Mouse (Mus musculus): ENCODE measurements at regions not wholly inside any gene's neighbourhood (a gene's known extent, or its start where the extent isn't known, plus 50 kb on each side); places are given as distances from the start of the nearest gene placed in this dataset.

DNA sequence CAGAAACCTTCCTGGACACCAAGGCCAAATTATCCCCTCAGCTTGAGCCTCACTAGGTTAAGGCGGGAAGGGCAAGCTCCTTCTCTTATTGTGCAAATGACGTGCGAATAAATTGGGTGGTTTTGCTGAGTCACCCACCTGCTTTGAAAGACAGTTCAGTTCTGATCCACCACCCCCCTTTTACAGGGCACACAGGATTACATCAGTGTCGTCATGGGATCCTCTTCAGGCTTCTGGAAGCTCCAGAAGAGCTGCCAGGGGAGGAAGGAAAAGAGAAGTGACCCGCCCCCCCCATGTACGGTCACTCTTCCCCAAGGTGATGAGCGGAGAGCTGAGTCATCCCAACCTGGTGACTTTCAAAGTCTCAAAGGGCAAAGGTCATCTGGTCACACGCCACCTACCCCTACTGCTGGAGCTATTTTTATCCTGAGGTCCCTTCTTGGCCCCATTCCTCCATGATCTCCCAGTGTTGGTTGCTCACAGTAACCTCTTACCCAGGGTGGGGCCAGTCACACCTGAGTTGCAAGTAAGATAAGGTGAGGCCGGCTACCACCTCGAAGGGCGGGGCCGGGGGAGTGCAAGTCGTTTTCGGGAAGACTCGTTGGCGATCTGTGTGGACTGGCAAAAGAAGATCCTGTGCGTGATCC lies 58.9 kb upstream of the Smndc1 start:
- 84% methylated on average over 17 of the region's 17 CpGs for WGBS
- Histone ChIP-seq H3K9ac (ENCODE audit: low read length) (no peak overlapping the region), H3K36me3 (ENCODE audit: control insufficient read depth, insufficient read depth, low read length) (no peaks in the 10 kb centered on the region), H3K9me3 (ENCODE audit: control insufficient read depth, low read length) (no peaks in the 10 kb centered on the region), H3K4me2 (ENCODE audit: low read length) (no peak overlapping the region), H3K4me3 (ENCODE audit: low read depth, low read length) (no peak overlapping the region), H3K27ac (ENCODE audit: low read depth) (no peak overlapping the region), H3K27me3 (replicated peaks; ENCODE audit: control insufficient read depth, insufficient read depth, low read length) (no peaks in the 10 kb centered on the region), H3K4me1 (replicated peaks; ENCODE audit: control insufficient read depth, insufficient read depth, low read length) (peaks cover 22% of the 10 kb centered on the region)
- no peak for DNase-seq (ENCODE audit: low spot score)
- 0 out of 2 replicates have a peak, but pooled peaks have one; percentile 23 for ATAC-seq (replicated peaks; ENCODE audit: low FRiP score, low TSS enrichment, low read depth)

DNA sequence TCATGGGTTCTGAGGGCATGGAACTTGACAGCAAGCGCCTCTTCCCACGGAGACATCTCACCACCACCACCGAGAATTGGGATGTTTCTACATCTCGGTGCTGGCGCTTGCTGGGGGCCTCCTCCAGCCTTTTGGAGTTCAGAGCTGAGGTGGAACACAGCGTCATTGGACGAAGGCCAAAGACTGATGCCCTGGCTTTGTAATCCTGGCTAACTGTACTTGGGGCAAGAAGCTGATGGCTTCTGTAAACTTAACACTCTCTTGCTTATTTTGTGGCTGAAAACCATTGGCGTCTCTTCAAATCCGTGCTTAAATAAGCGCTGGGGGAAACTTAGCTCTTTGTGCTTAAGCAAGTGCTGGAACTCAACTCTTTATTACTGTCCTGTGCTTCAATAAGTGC lies 57.8 kb upstream of the Smndc1 start:
- no peaks in the 10 kb centered on the region for H3K9me3 ChIP-seq (ENCODE audit: control insufficient read depth, low read length)
- H3K9ac ChIP-seq (ENCODE audit: low read length) = no peak overlapping the region
- no peaks in the 10 kb centered on the region for H3K36me3 ChIP-seq (ENCODE audit: control insufficient read depth, insufficient read depth, low read length)
- peaks cover 22% of the 10 kb centered on the region for H3K4me1 ChIP-seq (replicated peaks; ENCODE audit: control insufficient read depth, insufficient read depth, low read length)
- no peak overlapping the region for H3K4me2 ChIP-seq (ENCODE audit: low read length)
- 64% methylated on average over 10 of the region's 10 CpGs for WGBS
- no peak overlapping the region for H3K4me3 ChIP-seq (ENCODE audit: low read depth, low read length)
- no peak for ATAC-seq (replicated peaks; ENCODE audit: low FRiP score, low TSS enrichment, low read depth)
- no peak for DNase-seq (ENCODE audit: low spot score)
- no peaks in the 10 kb centered on the region for H3K27me3 ChIP-seq (replicated peaks; ENCODE audit: control insufficient read depth, insufficient read depth, low read length)
- no peak overlapping the region for H3K27ac ChIP-seq (ENCODE audit: low read depth)

DNA sequence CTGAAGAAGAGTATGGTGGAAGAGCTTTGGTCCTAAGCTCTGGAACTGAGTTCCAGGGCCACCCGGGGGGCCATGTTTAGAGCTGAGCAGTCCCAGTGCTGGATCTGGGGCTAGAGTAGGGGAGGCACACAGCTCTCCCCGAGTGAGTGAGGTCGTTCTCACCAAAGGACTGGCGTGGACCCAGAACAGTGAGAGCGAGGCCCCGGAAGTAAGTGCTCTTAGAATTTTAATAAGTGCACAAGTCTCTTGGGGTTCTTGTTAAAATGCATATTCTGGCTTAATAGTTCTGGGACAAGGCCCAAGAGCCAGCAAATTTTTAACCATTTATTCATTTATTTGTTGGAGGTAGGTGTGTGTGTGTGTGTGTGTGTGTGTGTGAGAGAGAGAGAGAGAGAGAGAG lies 57.4 kb upstream of the Smndc1 start:
- Histone ChIP-seq H3K27me3 (replicated peaks; ENCODE audit: control insufficient read depth, insufficient read depth, low read length) (no peaks in the 10 kb centered on the region), H3K9me3 (ENCODE audit: control insufficient read depth, low read length) (no peaks in the 10 kb centered on the region), H3K27ac (ENCODE audit: low read depth) (no peak overlapping the region), H3K36me3 (ENCODE audit: control insufficient read depth, insufficient read depth, low read length) (no peaks in the 10 kb centered on the region), H3K4me3 (ENCODE audit: low read depth, low read length) (no peak overlapping the region), H3K4me1 (replicated peaks; ENCODE audit: control insufficient read depth, insufficient read depth, low read length) (peaks cover 22% of the 10 kb centered on the region), H3K9ac (ENCODE audit: low read length) (no peak overlapping the region), H3K4me2 (ENCODE audit: low read length) (no peak overlapping the region)
- WGBS = 70% methylated on average over 6 of the region's 6 CpGs
- ATAC-seq (replicated peaks; ENCODE audit: low FRiP score, low TSS enrichment, low read depth) = no peak
- no peak for DNase-seq (ENCODE audit: low spot score)

DNA sequence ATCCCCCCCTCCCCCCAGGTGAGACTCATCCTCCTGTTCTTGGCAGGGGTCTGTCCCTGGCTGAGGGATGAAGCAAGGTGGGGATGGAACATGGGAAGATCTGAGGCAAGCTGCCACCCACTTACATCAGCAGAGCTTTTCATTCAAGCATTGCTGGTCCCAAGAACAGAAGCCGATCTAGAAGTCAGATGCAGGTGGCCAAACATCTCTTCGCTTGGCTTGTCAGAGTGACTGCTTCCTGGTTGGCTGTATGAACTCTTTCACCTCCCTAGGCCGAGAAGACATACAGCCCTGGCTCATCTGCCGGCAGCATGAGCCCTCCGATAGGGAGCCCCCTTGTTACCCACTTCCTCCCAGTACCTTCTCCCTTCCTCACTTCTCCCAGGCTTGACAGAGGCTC lies 55.8 kb upstream of the Smndc1 start:
- no peaks in the 10 kb centered on the region for H3K9me3 ChIP-seq (ENCODE audit: control insufficient read depth, low read length)
- no peaks in the 10 kb centered on the region for H3K27me3 ChIP-seq (replicated peaks; ENCODE audit: control insufficient read depth, insufficient read depth, low read length)
- no peak overlapping the region for H3K4me3 ChIP-seq (ENCODE audit: low read depth, low read length)
- H3K36me3 ChIP-seq (ENCODE audit: control insufficient read depth, insufficient read depth, low read length) = no peaks in the 10 kb centered on the region
- ATAC-seq (replicated peaks; ENCODE audit: low FRiP score, low TSS enrichment, low read depth) (no peak), DNase-seq (ENCODE audit: low spot score) (no peak)
- H3K4me1 ChIP-seq (replicated peaks; ENCODE audit: control insufficient read depth, insufficient read depth, low read length) = peaks cover 22% of the 10 kb centered on the region
- H3K9ac ChIP-seq (ENCODE audit: low read length) = no peak overlapping the region
- 33% methylated on average over 5 of the region's 5 CpGs for WGBS
- no peak overlapping the region for H3K27ac ChIP-seq (ENCODE audit: low read depth)
- no peak overlapping the region for H3K4me2 ChIP-seq (ENCODE audit: low read length)

DNA sequence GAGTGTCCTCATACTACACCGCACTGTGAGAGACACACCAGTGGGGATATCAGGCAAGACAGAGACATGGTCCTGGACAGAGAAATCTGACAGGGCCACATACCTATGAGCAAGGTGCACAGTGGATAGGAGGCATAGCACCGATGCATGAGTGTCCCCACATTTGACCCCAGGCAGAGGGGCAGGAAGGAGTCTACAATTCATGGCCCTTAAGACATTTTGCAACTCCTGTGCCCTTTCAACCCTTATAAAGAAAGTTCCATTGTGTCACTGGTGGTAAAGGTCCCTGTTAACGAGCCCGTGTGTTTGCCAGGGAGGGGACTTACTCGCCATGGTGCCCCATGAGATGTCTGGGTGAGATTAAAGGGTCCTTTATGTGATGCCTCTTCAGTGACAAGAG lies 54.3 kb upstream of the Smndc1 start:
- no peaks in the 10 kb centered on the region for H3K9me3 ChIP-seq (ENCODE audit: control insufficient read depth, low read length)
- no peak for DNase-seq (ENCODE audit: low spot score)

DNA sequence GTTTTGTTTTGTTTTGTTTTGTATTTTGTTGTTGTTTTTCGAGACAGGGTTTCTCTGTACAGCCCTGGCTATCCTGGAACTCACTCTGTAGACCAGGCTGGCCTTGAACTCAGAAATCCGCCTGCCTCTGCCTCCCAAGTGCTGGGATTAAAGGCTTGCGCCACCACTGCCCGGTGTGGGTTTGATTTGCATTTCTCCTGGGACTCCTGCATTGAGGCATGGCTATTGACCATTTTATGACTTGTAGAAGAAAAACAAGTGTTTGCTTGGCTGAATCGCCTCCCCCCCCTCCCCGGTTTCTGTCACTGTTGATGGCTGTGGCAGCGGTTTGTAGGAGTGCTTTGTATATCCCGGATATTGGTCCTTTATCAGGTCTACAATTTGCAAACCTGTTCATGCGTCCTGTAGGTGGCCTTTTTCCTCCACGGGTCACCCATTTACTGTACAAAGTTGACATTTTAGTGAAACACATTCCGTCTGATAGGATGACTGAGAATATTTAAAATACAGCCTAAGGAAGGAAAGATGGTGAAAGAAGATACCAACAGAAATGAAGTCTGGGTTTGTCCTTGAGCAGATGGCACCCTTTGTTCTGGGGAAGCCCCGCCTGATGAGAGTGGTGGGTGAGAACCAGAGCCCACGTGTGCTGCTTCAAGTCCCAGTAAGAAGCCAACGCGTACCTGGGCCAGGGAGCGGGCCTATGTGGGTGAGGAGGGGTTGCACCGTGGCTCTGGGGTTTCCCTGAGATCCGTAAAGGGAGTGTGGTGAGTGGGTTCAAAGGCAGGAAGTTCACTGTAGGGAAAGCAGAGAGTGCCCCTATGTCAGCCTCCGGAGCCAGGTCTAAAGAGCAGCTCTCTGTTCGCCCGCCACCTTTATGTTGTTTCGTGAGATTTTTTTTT lies 52.6 kb upstream of the Smndc1 start:
- Histone ChIP-seq H3K4me1 (replicated peaks; ENCODE audit: control insufficient read depth, insufficient read depth, low read length) (peaks cover 17% of the 10 kb centered on the region), H3K9me3 (ENCODE audit: control insufficient read depth, low read length) (no peaks in the 10 kb centered on the region), H3K4me2 (ENCODE audit: low read length) (no peak overlapping the region), H3K9ac (ENCODE audit: low read length) (no peak overlapping the region), H3K4me3 (ENCODE audit: low read depth, low read length) (no peak overlapping the region), H3K36me3 (ENCODE audit: control insufficient read depth, insufficient read depth, low read length) (no peaks in the 10 kb centered on the region), H3K27me3 (replicated peaks; ENCODE audit: control insufficient read depth, insufficient read depth, low read length) (no peaks in the 10 kb centered on the region), H3K27ac (ENCODE audit: low read depth) (no peak overlapping the region)
- WGBS = 79% methylated on average over 22 of the region's 22 CpGs
- DNase-seq (ENCODE audit: low spot score) (no peak), ATAC-seq (replicated peaks; ENCODE audit: low FRiP score, low TSS enrichment, low read depth) (no peak)

More for the DNA sequence above, 54.3 kb upstream of the Smndc1 start:
- no peak overlapping the region for H3K27ac ChIP-seq (ENCODE audit: low read depth)
- H3K27me3 ChIP-seq (replicated peaks; ENCODE audit: control insufficient read depth, insufficient read depth, low read length) = no peaks in the 10 kb centered on the region
- peaks cover 20% of the 10 kb centered on the region for H3K4me1 ChIP-seq (replicated peaks; ENCODE audit: control insufficient read depth, insufficient read depth, low read length)
- no peak overlapping the region for H3K9ac ChIP-seq (ENCODE audit: low read length)
- no peak overlapping the region for H3K4me3 ChIP-seq (ENCODE audit: low read depth, low read length)
- no peak overlapping the region for H3K4me2 ChIP-seq (ENCODE audit: low read length)
- no peaks in the 10 kb centered on the region for H3K36me3 ChIP-seq (ENCODE audit: control insufficient read depth, insufficient read depth, low read length)
- 64% methylated on average over 5 of the region's 5 CpGs for WGBS
- no peak for ATAC-seq (replicated peaks; ENCODE audit: low FRiP score, low TSS enrichment, low read depth)

DNA sequence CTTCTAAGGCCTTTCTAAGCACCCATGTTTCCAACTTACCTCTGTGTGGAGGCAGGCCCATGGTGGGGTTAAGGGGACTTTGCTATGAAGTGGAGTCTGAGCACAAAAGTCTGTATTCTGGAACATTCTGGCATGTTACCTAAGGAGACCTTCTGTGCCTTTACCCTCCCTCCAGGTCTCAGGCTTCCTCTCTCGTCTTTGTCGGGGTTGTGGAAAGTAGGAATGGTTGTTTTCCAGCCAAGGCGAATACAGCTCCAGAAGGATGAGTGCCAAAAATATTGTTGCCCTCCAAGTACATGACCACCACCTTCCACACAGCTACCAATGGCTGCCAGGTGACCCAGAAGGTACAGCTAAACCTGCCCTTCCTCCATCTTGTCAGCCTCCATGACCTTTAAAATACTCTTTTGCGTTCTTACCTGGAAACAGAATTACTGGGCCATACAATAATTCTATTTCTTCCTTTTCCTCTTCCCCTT lies 51.8 kb upstream of the Smndc1 start:
- WGBS = 93% methylated on average over 4 of the region's 4 CpGs
- H3K4me1 ChIP-seq (replicated peaks; ENCODE audit: control insufficient read depth, insufficient read depth, low read length) = peaks cover 26% of the 10 kb centered on the region
- H3K9ac ChIP-seq (ENCODE audit: low read length) = no peak overlapping the region

DNA sequence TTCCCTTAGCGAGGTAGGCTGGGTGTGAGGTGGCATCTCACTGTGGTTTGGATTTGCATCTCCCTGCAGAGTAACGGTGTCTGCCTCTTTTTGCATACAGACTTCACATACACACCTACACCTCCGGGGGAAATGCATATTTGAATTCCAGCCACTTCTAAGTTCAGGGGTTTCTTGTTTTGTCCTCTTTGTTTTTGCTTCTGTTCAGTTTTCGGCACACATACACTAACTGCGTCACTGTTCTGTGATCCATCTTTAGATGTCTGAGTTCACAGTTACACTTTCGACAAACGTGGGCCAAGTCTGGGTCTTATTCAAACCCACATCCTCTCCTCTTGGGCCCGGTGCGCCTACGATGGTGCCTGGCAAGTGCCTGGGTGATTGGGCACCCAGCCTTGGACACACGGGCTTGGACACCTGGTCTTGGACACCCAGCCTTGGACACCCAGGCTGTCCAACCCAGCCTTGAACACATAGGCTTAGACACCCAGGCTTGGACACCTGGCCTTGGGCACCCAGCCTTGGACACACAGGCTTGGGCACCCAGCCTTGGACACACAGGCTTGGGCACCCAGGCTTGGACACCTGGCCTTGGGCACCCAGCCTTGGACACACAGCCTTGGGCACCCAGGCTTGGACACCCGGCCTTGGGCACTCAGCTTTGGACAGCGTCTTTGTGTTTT lies 51.2 kb upstream of the Smndc1 start:
- H3K36me3 ChIP-seq (ENCODE audit: control insufficient read depth, insufficient read depth, low read length) = no peaks in the 10 kb centered on the region
- no peak overlapping the region for H3K4me2 ChIP-seq (ENCODE audit: low read length)
- peaks cover 28% of the 10 kb centered on the region for H3K4me1 ChIP-seq (replicated peaks; ENCODE audit: control insufficient read depth, insufficient read depth, low read length)
- no peak overlapping the region for H3K4me3 ChIP-seq (ENCODE audit: low read depth, low read length)
- H3K27me3 ChIP-seq (replicated peaks; ENCODE audit: control insufficient read depth, insufficient read depth, low read length) = no peaks in the 10 kb centered on the region
- H3K9me3 ChIP-seq (ENCODE audit: control insufficient read depth, low read length) = no peaks in the 10 kb centered on the region
- no peak overlapping the region for H3K9ac ChIP-seq (ENCODE audit: low read length)
- ATAC-seq (replicated peaks; ENCODE audit: low FRiP score, low TSS enrichment, low read depth) = no peak
- no peak for DNase-seq (ENCODE audit: low spot score)
- WGBS = 77% methylated on average over 13 of the region's 13 CpGs
- H3K27ac ChIP-seq (ENCODE audit: low read depth) = no peak overlapping the region

More for the DNA sequence above, 51.8 kb upstream of the Smndc1 start:
- H3K4me2 ChIP-seq (ENCODE audit: low read length) = no peak overlapping the region
- H3K9me3 ChIP-seq (ENCODE audit: control insufficient read depth, low read length) = no peaks in the 10 kb centered on the region
- no peak overlapping the region for H3K4me3 ChIP-seq (ENCODE audit: low read depth, low read length)
- H3K27ac ChIP-seq (ENCODE audit: low read depth) = no peak overlapping the region
- H3K27me3 ChIP-seq (replicated peaks; ENCODE audit: control insufficient read depth, insufficient read depth, low read length) = no peaks in the 10 kb centered on the region
- no peak for ATAC-seq (replicated peaks; ENCODE audit: low FRiP score, low TSS enrichment, low read depth)
- DNase-seq (ENCODE audit: low spot score) = no peak
- no peaks in the 10 kb centered on the region for H3K36me3 ChIP-seq (ENCODE audit: control insufficient read depth, insufficient read depth, low read length)

All from intestine, embryonic 14.5 days (tissue).